Mouse (Mus musculus) midbrain, postnatal 0 days (tissue): ENCODE results near the gene Ralgapa2. TPM values are rescaled to one million over a fixed set of nuclear protein-coding genes. Genes with fewer than 3 reads are reported as not detected.

Source experiments
- ATAC-seq: fragments of 200-750 bp; cut with Nextera tagmentation; 2 replicates; pipeline ENCODE4 v1.8.0; 2017; ENCODE audit warnings: moderate number of reproducible peaks, mild to moderate bottlenecking, moderate TSS enrichment, moderate library complexity; ENCODE audit not compliant: low FRiP score
- DNase-seq: peaks from one replicate; pipeline ENCODE4 v3.0.0-alpha.2; 2015; ENCODE audit warnings: low spot score
- H3K27ac ChIP-seq: fragments of 300-500 bp; sonication (generic); 2 replicates; pipeline ENCODE4 v1.5.1; 2014; ENCODE audit warnings: low read depth, mild to moderate bottlenecking, low read length, mixed read lengths
- H3K27me3 ChIP-seq: fragments of 300-500 bp; sonication (generic); 2 replicates; pipeline ENCODE4 v1.6.1; 2014; ENCODE audit warnings: low read length, control low read depth, mixed read lengths; ENCODE audit not compliant: insufficient read depth
- H3K36me3 ChIP-seq: fragments of 300-500 bp; sonication (generic); 2 replicates; pipeline ENCODE4 v1.6.1; 2014; ENCODE audit warnings: low read length, control low read depth, mixed read lengths; ENCODE audit not compliant: insufficient read depth
- H3K4me1 ChIP-seq: fragments of 300-500 bp; sonication (generic); 2 replicates; pipeline ENCODE4 v1.6.1; 2014; ENCODE audit warnings: mild to moderate bottlenecking, control low read depth, antibody characterized with exemption, low read length, mixed read lengths; ENCODE audit not compliant: insufficient read depth
- H3K4me2 ChIP-seq: fragments of 300-500 bp; sonication (generic); 2 replicates; pipeline ENCODE4 v1.6.1; 2014; ENCODE audit warnings: low read depth, mild to moderate bottlenecking, low read length, mixed read lengths; ENCODE audit not compliant: poor library complexity, severe bottlenecking
- H3K4me3 ChIP-seq: fragments of 300-500 bp; sonication (generic); 2 replicates; pipeline ENCODE4 v1.5.1; 2014; ENCODE audit warnings: low read depth, mild to moderate bottlenecking, low read length, moderate library complexity
- H3K9ac ChIP-seq: fragments of 300-500 bp; sonication (generic); replicated peaks from 2 replicates; pipeline ENCODE4 v1.6.1; 2014; ENCODE audit warnings: mild to moderate bottlenecking, low read length, moderate library complexity, mixed read lengths; ENCODE audit not compliant: poor library complexity, severe bottlenecking
- H3K9me3 ChIP-seq: fragments of 300-500 bp; sonication (generic); 2 replicates; pipeline ENCODE4 v1.6.1; 2016; ENCODE audit warnings: low read length, control low read depth
- CTCF ChIP-seq: IDR thresholded peaks from 2 replicates; pipeline ENCODE4 v1.5.1; 2016; ENCODE audit warnings: antibody characterized with exemption, mild to moderate bottlenecking
- WGBS: fragments of 180-500 bp; shearing (Covaris S2); extraction: QIAGEN DNeasy Blood & Tissue Kit; methylation state at CpG from one replicate; pipeline ENCODE4 v1.1.7; 2014; 5-methylcytosine and 5-hydroxymethylcytosine counted together
- polyA plus RNA-seq: library from polyadenylated mRNA; unstranded; fragments of >200 nt; fragmentation: Nextera tagmentation; extraction: Ambion mirVana; gene quantifications from 2 replicates; pipeline ENCODE4 v1.2.1, GENCODE M21; 2015
- total RNA-seq: library from RNA; depleted of rRNA; stranded (reverse); fragments of >200 nt; gene quantifications from 2 replicates; pipeline ENCODE4 v1.2.3, GENCODE M21; 2014

Gene Ralgapa2
- total and polyA plus RNA-seq, 2 experiments from 2014 or later = 8.5 to 26.5 TPM

- DNase-seq = no peak
- Histone ChIP-seq H3K9me3 (no peaks in the 10 kb centered on the region), H3K4me1 (no peaks in the 10 kb centered on the region), H3K27me3 (no peaks in the 10 kb centered on the region), H3K9ac (no peak overlapping the region), H3K27ac (no peak overlapping the region), H3K4me2 (no peak overlapping the region), H3K36me3 (0 out of 2 replicates have a peak, but pooled peaks cover 4% of the 10 kb centered on the region), H3K4me3 (no peak overlapping the region)
- ATAC-seq = no peak
- WGBS = 76% methylated on average over 4 of the region's 4 CpGs
- no peak for TF ChIP-seq CTCF
Measured at GRCm38 (mm10) chr2:146423710-146424301, 88.3 kb downstream of the Ralgapa2 start.

- no peak for TF ChIP-seq CTCF
- DNase-seq (peak; percentile 37), ATAC-seq (no peak)
- no peak overlapping the region for H3K27ac ChIP-seq
- peaks cover 4% of the 10 kb centered on the region; the same call in 1 of the 2 replicates for H3K36me3 ChIP-seq
- H3K9ac ChIP-seq = no peak overlapping the region
- H3K4me3 ChIP-seq = no peak overlapping the region
- no peaks in the 10 kb centered on the region for H3K4me1 ChIP-seq
- no peaks in the 10 kb centered on the region for H3K27me3 ChIP-seq
- no peaks in the 10 kb centered on the region for H3K9me3 ChIP-seq
- H3K4me2 ChIP-seq = no peak overlapping the region
- WGBS = 54% methylated on average over 5 of the region's 5 CpGs
Measured at GRCm38 (mm10) chr2:146423032-146423691, 89.0 kb downstream of the Ralgapa2 start.

- ATAC-seq = no peak
- no peak for DNase-seq
- Histone ChIP-seq H3K9ac (no peak overlapping the region), H3K36me3 (peaks cover 3% of the 10 kb centered on the region), H3K4me2 (no peak overlapping the region), H3K4me3 (no peak overlapping the region), H3K4me1 (no peaks in the 10 kb centered on the region), H3K9me3 (no peaks in the 10 kb centered on the region), H3K27ac (no peak overlapping the region), H3K27me3 (no peaks in the 10 kb centered on the region)
- 88% methylated on average over 2 of the region's 2 CpGs for WGBS
- TF ChIP-seq CTCF = no peak
Measured at GRCm38 (mm10) chr2:146416283-146416682, 95.9 kb downstream of the Ralgapa2 start.

GRCm38 (mm10) chr2:146414484-146415291 is 97.5 kb downstream of the Ralgapa2 start:
- Histone ChIP-seq H3K27me3 (no peaks in the 10 kb centered on the region), H3K4me2 (no peak overlapping the region), H3K4me1 (no peaks in the 10 kb centered on the region), H3K4me3 (no peak overlapping the region), H3K27ac (no peak overlapping the region), H3K9me3 (no peaks in the 10 kb centered on the region), H3K36me3 (peaks cover 3% of the 10 kb centered on the region), H3K9ac (no peak overlapping the region)
- WGBS = 32% methylated on average over 8 of the region's 8 CpGs
- TF ChIP-seq CTCF = peak; percentile 86
- DNase-seq = peak; percentile 94
- ATAC-seq = peak; percentile 87

- Histone ChIP-seq H3K36me3 (peaks cover 3% of the 10 kb centered on the region), H3K9ac (no peak overlapping the region), H3K27me3 (no peaks in the 10 kb centered on the region), H3K9me3 (no peaks in the 10 kb centered on the region), H3K4me1 (no peaks in the 10 kb centered on the region), H3K27ac (no peak overlapping the region), H3K4me2 (no peak overlapping the region), H3K4me3 (no peak overlapping the region)
- DNase-seq (no peak), ATAC-seq (no peak)
- WGBS = 77% methylated on average over 9 of the region's 9 CpGs
- no peak for TF ChIP-seq CTCF
Measured at GRCm38 (mm10) chr2:146412733-146413132, 99.4 kb downstream of the Ralgapa2 start.

GRCm38 (mm10) chr2:146411904-146412303 is 100.2 kb downstream of the Ralgapa2 start:
- no peak for DNase-seq
- Histone ChIP-seq H3K9ac (no peak overlapping the region), H3K9me3 (no peaks in the 10 kb centered on the region), H3K4me1 (no peaks in the 10 kb centered on the region), H3K4me2 (no peak overlapping the region), H3K4me3 (no peak overlapping the region), H3K27me3 (no peaks in the 10 kb centered on the region), H3K36me3 (peaks cover 3% of the 10 kb centered on the region), H3K27ac (no peak overlapping the region)
- no peak for TF ChIP-seq CTCF
- WGBS = 77% methylated on average over 5 of the region's 5 CpGs
- ATAC-seq = no peak
